Mouse (Mus musculus): ENCODE measurements around the gene Ciz1. TPM values are rescaled to one million over a fixed set of nuclear protein-coding genes. Genes with fewer than 3 reads are reported as not detected.
A peak's percentile ranks its signal among the peaks of the same experiment; 100 is the strongest.

Ciz1 gene
- total and polyA plus RNA-seq, 2 experiments from 2014 or later, result 40.3 to 103 TPM

DNA sequence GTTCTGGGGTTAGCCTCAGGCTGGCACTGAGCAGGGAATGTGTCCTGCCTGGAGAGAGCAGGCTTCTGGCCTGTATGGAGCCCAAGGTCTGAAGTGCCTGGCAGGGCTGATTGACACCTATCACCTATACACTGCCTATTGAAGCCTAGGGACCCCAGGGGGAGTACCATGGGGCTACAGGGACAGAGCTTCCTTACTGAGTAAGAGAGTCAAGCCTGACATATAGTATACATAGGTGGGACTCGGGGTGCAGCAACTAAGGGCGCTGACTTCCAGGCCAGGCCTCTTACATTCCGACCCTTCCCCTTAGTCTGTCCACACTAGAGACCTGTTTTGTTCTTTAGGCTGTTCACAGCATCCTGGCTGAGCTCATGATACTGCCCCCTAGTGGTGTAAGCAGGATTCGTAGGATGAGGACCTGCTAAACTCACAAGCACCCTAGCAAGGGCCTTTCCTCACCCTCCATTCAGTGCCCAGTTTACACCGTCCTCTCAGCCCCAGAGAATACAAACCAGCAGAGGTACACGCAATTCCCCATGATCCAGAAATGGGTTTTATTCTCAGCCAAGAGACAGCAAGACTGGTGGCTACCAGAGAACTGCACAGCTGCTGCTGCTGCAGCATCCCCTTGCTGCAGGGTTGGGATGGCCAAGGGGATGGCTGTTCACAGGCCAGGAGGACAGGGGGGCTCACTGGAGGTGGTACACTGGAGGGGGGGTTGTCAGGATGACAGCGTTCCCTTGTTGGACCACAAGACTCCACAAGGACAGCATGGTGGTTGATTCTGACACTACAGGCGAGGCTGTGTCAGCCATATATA is 44.0 kb upstream of the Ciz1 start:
- DNase-seq (ENCODE audit: low spot score), result peak; percentile 87
- Histone ChIP-seq H3K27me3 (ENCODE audit: insufficient read depth, low read length) (no peaks in the 10 kb centered on the region), H3K4me1 (ENCODE audit: insufficient read depth, low read length) (peaks cover 8% of the 10 kb centered on the region), H3K9me3 (ENCODE audit: low read length) (no peaks in the 10 kb centered on the region), H3K9ac (replicated peaks; ENCODE audit: low read length) (no peak overlapping the region), H3K4me3 (ENCODE audit: low read length) (no peak overlapping the region), H3K36me3 (ENCODE audit: insufficient read depth, low read length) (peaks cover 51% of the 10 kb centered on the region), H3K4me2 (ENCODE audit: low read depth, low read length) (no peak overlapping the region), H3K27ac (no peak overlapping the region)
- 43% methylated on average over 8 of the region's 8 CpGs for WGBS
- peak; percentile 35; the same call in 1 of the 2 replicates for ATAC-seq
- peak; percentile 91 for TF ChIP-seq CTCF (IDR thresholded peaks at IDR 0.05; ENCODE audit: low read depth)

GRCm38 (mm10) chr2:32308870-32309568 is 43.1 kb upstream of the Ciz1 start:
- Histone ChIP-seq H3K9me3 (ENCODE audit: low read length) (no peaks in the 10 kb centered on the region), H3K4me2 (ENCODE audit: low read depth, low read length) (no peak overlapping the region), H3K27me3 (ENCODE audit: insufficient read depth, low read length) (no peaks in the 10 kb centered on the region), H3K27ac (no peak overlapping the region), H3K36me3 (ENCODE audit: insufficient read depth, low read length) (peaks cover 42% of the 10 kb centered on the region), H3K9ac (replicated peaks; ENCODE audit: low read length) (no peak overlapping the region), H3K4me3 (ENCODE audit: low read length) (no peak overlapping the region), H3K4me1 (ENCODE audit: insufficient read depth, low read length) (peaks cover 8% of the 10 kb centered on the region)
- no peak for TF ChIP-seq CTCF (IDR thresholded peaks at IDR 0.05; ENCODE audit: low read depth)
- WGBS, result 88% methylated on average over 16 of the region's 16 CpGs
- DNase-seq (ENCODE audit: low spot score) (no peak), ATAC-seq (no peak)

- no peak overlapping the region for H3K9ac ChIP-seq (replicated peaks; ENCODE audit: low read length)
- peaks cover 30% of the 10 kb centered on the region for H3K36me3 ChIP-seq (ENCODE audit: insufficient read depth, low read length)
- no peaks in the 10 kb centered on the region for H3K27me3 ChIP-seq (ENCODE audit: insufficient read depth, low read length)
- no peak overlapping the region for H3K4me3 ChIP-seq (ENCODE audit: low read length)
- 86% methylated on average over 18 of the region's 18 CpGs for WGBS
- DNase-seq (ENCODE audit: low spot score), result no peak
- ATAC-seq, result no peak
- H3K4me2 ChIP-seq (ENCODE audit: low read depth, low read length), result no peak overlapping the region
- H3K27ac ChIP-seq, result no peak overlapping the region
- H3K9me3 ChIP-seq (ENCODE audit: low read length), result no peaks in the 10 kb centered on the region
- peaks cover 8% of the 10 kb centered on the region for H3K4me1 ChIP-seq (ENCODE audit: insufficient read depth, low read length)
- TF ChIP-seq CTCF (IDR thresholded peaks at IDR 0.05; ENCODE audit: low read depth), result no peak
These were observed 41.9 kb upstream of the Ciz1 start for GRCm38 (mm10) chr2:32310096-32310845.

DNA sequence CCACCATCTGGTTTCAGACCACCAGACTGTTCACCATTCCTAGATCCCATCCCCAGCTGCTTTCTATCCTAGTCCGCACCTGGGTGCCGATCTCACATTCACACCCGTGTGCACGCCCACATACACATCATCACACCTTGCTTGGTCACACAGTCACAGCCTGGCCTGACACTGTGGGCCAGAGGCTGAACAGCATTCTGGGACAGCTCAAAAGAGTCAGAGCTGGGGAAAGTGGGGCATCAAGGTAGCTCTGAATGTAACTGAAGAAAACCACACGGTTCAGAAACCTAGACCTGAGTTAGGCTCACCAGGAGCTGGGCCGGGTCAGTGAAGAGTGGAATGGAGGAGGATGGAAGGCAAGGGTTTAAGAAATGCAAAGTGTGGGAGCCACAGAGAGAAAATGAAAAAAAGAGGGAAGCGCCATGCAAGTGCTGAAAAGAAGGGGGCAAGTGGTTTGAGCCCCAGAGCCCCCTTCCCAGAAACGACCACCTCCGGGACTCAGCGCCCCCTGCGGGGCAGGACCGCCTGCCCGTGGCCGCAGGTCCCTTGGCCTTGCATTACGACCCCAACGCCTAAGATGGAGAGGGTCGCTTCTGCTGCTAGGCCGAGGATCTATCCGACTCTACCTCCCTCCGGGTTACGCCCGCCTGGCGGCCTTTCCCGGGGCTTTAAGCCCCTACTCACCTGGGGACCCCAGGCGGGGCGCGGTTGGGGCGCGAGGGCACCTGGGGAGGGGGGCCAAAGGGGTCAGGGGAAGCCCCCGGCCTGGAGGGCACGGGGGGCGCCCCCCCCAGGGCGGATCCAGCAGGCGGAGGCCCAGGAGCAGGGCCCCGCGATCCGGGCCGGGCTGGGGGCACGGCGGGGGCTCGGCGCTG is 40.4 kb upstream of the Ciz1 start:
- Histone ChIP-seq H3K27me3 (ENCODE audit: insufficient read depth, low read length) (no peaks in the 10 kb centered on the region), H3K4me2 (ENCODE audit: low read depth, low read length) (peak overlapping the region; percentile 94), H3K36me3 (ENCODE audit: insufficient read depth, low read length) (peaks cover 20% of the 10 kb centered on the region), H3K4me3 (ENCODE audit: low read length) (peak overlapping the region; percentile 44), H3K9ac (replicated peaks; ENCODE audit: low read length) (peak overlapping the region; percentile 58), H3K4me1 (ENCODE audit: insufficient read depth, low read length) (peaks cover 8% of the 10 kb centered on the region), H3K9me3 (ENCODE audit: low read length) (no peaks in the 10 kb centered on the region), H3K27ac (no peak overlapping the region)
- no peak for DNase-seq (ENCODE audit: low spot score)
- WGBS, result 15% methylated on average over 35 of the region's 42 CpGs
- TF ChIP-seq CTCF (IDR thresholded peaks at IDR 0.05; ENCODE audit: low read depth), result 0 out of 2 replicates have a peak, but pooled peaks have one; percentile 11
- no peak for ATAC-seq

DNA sequence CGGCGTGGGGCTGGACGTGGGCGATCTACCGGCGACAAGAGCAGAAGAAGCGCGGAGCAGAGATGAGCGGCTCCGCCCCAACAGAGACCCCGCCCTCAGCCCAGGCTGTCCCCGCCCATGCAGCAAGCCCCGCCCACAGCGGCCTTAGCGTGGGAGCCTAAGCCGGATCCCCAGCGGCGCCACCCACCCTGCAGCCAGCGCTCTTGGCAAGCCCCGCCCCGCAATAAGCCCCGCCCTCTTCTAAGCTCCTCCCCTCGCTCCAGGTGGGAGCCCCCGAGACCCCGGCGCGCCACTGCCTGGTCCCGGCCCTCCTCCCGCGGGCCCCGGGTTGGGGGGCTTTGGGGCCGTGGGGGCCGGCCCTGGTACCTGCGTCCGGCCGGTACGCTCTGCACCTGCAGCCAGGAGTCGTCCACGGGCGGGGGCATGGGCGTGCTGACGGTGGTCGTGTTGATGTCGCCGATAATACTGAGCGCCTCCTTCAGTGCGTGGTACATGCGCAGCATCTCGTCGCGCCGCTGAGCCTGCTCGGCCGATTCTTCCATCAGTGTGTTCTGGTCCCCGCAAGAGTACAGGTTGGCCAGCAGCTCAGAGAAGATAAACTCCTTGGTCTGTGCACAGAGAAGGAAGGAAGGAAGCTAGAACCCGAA is 39.7 kb upstream of the Ciz1 start:
- peaks cover 16% of the 10 kb centered on the region for H3K36me3 ChIP-seq (ENCODE audit: insufficient read depth, low read length)

More for the DNA sequence above, 39.7 kb upstream of the Ciz1 start:
- TF ChIP-seq CTCF (IDR thresholded peaks at IDR 0.05; ENCODE audit: low read depth), result no peak
- 6% methylated on average over 39 of the region's 56 CpGs for WGBS
- ATAC-seq, result peak; percentile 81
- H3K9ac ChIP-seq (replicated peaks; ENCODE audit: low read length), result peak overlapping the region; percentile 58
- H3K4me1 ChIP-seq (ENCODE audit: insufficient read depth, low read length), result peaks cover 8% of the 10 kb centered on the region
- H3K4me2 ChIP-seq (ENCODE audit: low read depth, low read length), result peak overlapping the region; percentile 94
- H3K4me3 ChIP-seq (ENCODE audit: low read length), result peak overlapping the region; percentile 44
- peak overlapping the region; percentile 41; the same call in 1 of the 2 replicates for H3K27ac ChIP-seq
- no peaks in the 10 kb centered on the region for H3K27me3 ChIP-seq (ENCODE audit: insufficient read depth, low read length)
- peak; percentile 85 for DNase-seq (ENCODE audit: low spot score)
- no peaks in the 10 kb centered on the region for H3K9me3 ChIP-seq (ENCODE audit: low read length)

Data from hindbrain, postnatal 0 days (tissue).